Mouse (Mus musculus) heart, embryonic 10.5 days (tissue): ENCODE data around the gene Ifna13. TPM values are rescaled to one million over a fixed set of nuclear protein-coding genes. Genes with fewer than 3 reads are reported as not detected.

ENCODE experiments used
- DNase-seq: peaks from one replicate; pipeline ENCODE4 v3.0.0-alpha.2; 2017; ENCODE audit warnings: low spot score
- H3K27ac ChIP-seq: fragments of 300-500 bp; sonication (generic); 2 replicates; pipeline ENCODE4 v1.5.1; 2016; ENCODE audit warnings: mild to moderate bottlenecking
- H3K27me3 ChIP-seq: fragments of 300-500 bp; sonication (generic); 2 replicates; pipeline ENCODE4 v1.6.1; 2016; ENCODE audit warnings: mild to moderate bottlenecking; ENCODE audit not compliant: poor library complexity, insufficient read depth, severe bottlenecking
- H3K36me3 ChIP-seq: fragments of 300-500 bp; sonication (generic); 2 replicates; pipeline ENCODE4 v1.6.1; 2016; ENCODE audit warnings: mild to moderate bottlenecking, moderate library complexity
- H3K4me1 ChIP-seq: fragments of 300-500 bp; sonication (generic); 2 replicates; pipeline ENCODE4 v1.6.1; 2016; ENCODE audit warnings: mild to moderate bottlenecking
- H3K4me3 ChIP-seq: fragments of 300-500 bp; sonication (generic); 2 replicates; pipeline ENCODE4 v1.5.1; 2016; ENCODE audit warnings: mild to moderate bottlenecking, moderate library complexity
- H3K9me3 ChIP-seq: fragments of 300-500 bp; sonication (generic); 2 replicates; pipeline ENCODE4 v1.6.1; 2016; ENCODE audit warnings: mild to moderate bottlenecking, moderate library complexity
- WGBS: fragments of 180-500 bp; shearing (Covaris S2); methylation state at CpG from one replicate; pipeline ENCODE4 v1.1.7; 2016; 5-methylcytosine and 5-hydroxymethylcytosine counted together
- polyA plus RNA-seq: library from polyadenylated mRNA; unstranded; fragments of >200 nt; fragmentation: Nextera tagmentation; extraction: Ambion mirVana; gene quantifications from 2 replicates; pipeline ENCODE4 v1.2.1, GENCODE M21; 2016

Ifna13 gene
- not detected in 2 replicates for polyA plus RNA-seq

- 62% methylated on average over 2 of the region's 2 CpGs for WGBS
- Histone ChIP-seq H3K27ac (no peak within 1 kb of the TSS), H3K4me3 (no peak within 1 kb of the TSS), H3K27me3 (no peaks in the 10 kb centered on the region), H3K4me1 (no peaks in the 10 kb centered on the region), H3K36me3 (no peaks in the 10 kb centered on the region), H3K9me3 (no peaks in the 10 kb centered on the region)
- DNase-seq: no peak
These were observed at the start of gene Ifna13 for GRCm38 (mm10) chr4:88644359-88644758. Gene Ifna13 (minus strand): TSS chr4:88644459.

GRCm38 (mm10) chr4:88693392-88693791 lies 49.1 kb upstream of the Ifna13 start:
- Histone ChIP-seq H3K9me3 (no peaks in the 10 kb centered on the region), H3K4me3 (no peak overlapping the region), H3K4me1 (no peaks in the 10 kb centered on the region), H3K27ac (no peak overlapping the region), H3K36me3 (no peaks in the 10 kb centered on the region), H3K27me3 (no peaks in the 10 kb centered on the region)
- WGBS: 78% methylated on average over 2 of the region's 2 CpGs
- no peak for DNase-seq

- no peaks in the 10 kb centered on the region for H3K9me3 ChIP-seq
- WGBS: 77% methylated on average over 1 of the region's 1 CpGs
- no peak for DNase-seq
These were observed 48.3 kb upstream of the Ifna13 start for GRCm38 (mm10) chr4:88692537-88692936.

GRCm38 (mm10) chr4:88691259-88691658 lies 47.0 kb upstream of the Ifna13 start, which contains the start of gene Ifnab:
Gene Ifnab (minus strand): TSS chr4:88691359.
- Histone ChIP-seq H3K27me3 (no peaks in the 10 kb centered on the region), H3K4me3 (no peak within 1 kb of the TSS), H3K27ac (no peak within 1 kb of the TSS), H3K4me1 (no peaks in the 10 kb centered on the region), H3K36me3 (no peaks in the 10 kb centered on the region), H3K9me3 (no peaks in the 10 kb centered on the region)
- DNase-seq: no peak
- 64% methylated on average over 2 of the region's 2 CpGs for WGBS

More at GRCm38 (mm10) chr4:88692537-88692936, 48.3 kb upstream of the Ifna13 start:
- Histone ChIP-seq H3K36me3 (no peaks in the 10 kb centered on the region), H3K4me3 (no peak overlapping the region), H3K27ac (no peak overlapping the region), H3K4me1 (no peaks in the 10 kb centered on the region), H3K27me3 (no peaks in the 10 kb centered on the region)

- no peaks in the 10 kb centered on the region for H3K9me3 ChIP-seq
- H3K27me3 ChIP-seq: no peaks in the 10 kb centered on the region
- H3K27ac ChIP-seq: no peak within 1 kb of the TSS
- WGBS: 85% methylated on average over 1 of the region's 1 CpGs
- no peak for DNase-seq
- no peak within 1 kb of the TSS for H3K4me3 ChIP-seq
- no peaks in the 10 kb centered on the region for H3K4me1 ChIP-seq
- H3K36me3 ChIP-seq: no peaks in the 10 kb centered on the region
These were observed 39.6 kb upstream of the Ifna13 start, which contains the start of gene Ifna2 for GRCm38 (mm10) chr4:88683812-88684211. Gene Ifna2 (minus strand): TSS chr4:88683912.

- Histone ChIP-seq H3K36me3 (no peaks in the 10 kb centered on the region), H3K4me1 (no peaks in the 10 kb centered on the region), H3K27ac (no peak overlapping the region), H3K9me3 (no peaks in the 10 kb centered on the region), H3K4me3 (no peak overlapping the region), H3K27me3 (no peaks in the 10 kb centered on the region)
- WGBS: 76% methylated on average over 3 of the region's 3 CpGs
- no peak for DNase-seq
These were observed 37.1 kb upstream of the Ifna13 start for GRCm38 (mm10) chr4:88681353-88681752.

- Histone ChIP-seq H3K4me3 (no peak overlapping the region), H3K36me3 (no peaks in the 10 kb centered on the region), H3K9me3 (no peaks in the 10 kb centered on the region), H3K27me3 (no peaks in the 10 kb centered on the region), H3K4me1 (no peaks in the 10 kb centered on the region), H3K27ac (no peak overlapping the region)
- DNase-seq: no peak
- 49% methylated on average over 8 of the region's 8 CpGs for whole genome bisulfite sequencing
These were observed 36.1 kb upstream of the Ifna13 start for GRCm38 (mm10) chr4:88680362-88680761.

- Histone ChIP-seq H3K4me3 (no peak within 1 kb of the TSS), H3K27me3 (no peaks in the 10 kb centered on the region), H3K36me3 (no peaks in the 10 kb centered on the region), H3K4me1 (no peaks in the 10 kb centered on the region), H3K9me3 (no peaks in the 10 kb centered on the region), H3K27ac (no peak within 1 kb of the TSS)
- no peak for DNase-seq
- WGBS: 86% methylated on average over 1 of the region's 1 CpGs
These were observed 32.6 kb upstream of the Ifna13 start, which contains the start of gene Ifna16 for GRCm38 (mm10) chr4:88676824-88677223. Gene Ifna16 (minus strand): TSS chr4:88676924.

GRCm38 (mm10) chr4:88655461-88655860 lies 11.2 kb upstream of the Ifna13 start:
- no peak overlapping the region for H3K4me3 ChIP-seq
- H3K4me1 ChIP-seq: no peaks in the 10 kb centered on the region
- no peaks in the 10 kb centered on the region for H3K9me3 ChIP-seq
- no peaks in the 10 kb centered on the region for H3K27me3 ChIP-seq
- WGBS: 38% methylated on average over 1 of the region's 1 CpGs
- no peaks in the 10 kb centered on the region for H3K36me3 ChIP-seq
- H3K27ac ChIP-seq: no peak overlapping the region
- no peak for DNase-seq

- no peaks in the 10 kb centered on the region for H3K9me3 ChIP-seq
- no peak for DNase-seq
- H3K27me3 ChIP-seq: no peaks in the 10 kb centered on the region
- 84% methylated on average over 3 of the region's 3 CpGs for WGBS
- H3K36me3 ChIP-seq: no peaks in the 10 kb centered on the region
- no peak overlapping the region for H3K27ac ChIP-seq
- H3K4me1 ChIP-seq: no peaks in the 10 kb centered on the region
- no peak overlapping the region for H3K4me3 ChIP-seq
These were observed 9.4 kb upstream of the Ifna13 start for GRCm38 (mm10) chr4:88653644-88654043.

GRCm38 (mm10) chr4:88642526-88642925 lies 1.7 kb downstream of the Ifna13 start:
- Histone ChIP-seq H3K27me3 (no peaks in the 10 kb centered on the region), H3K4me1 (no peaks in the 10 kb centered on the region), H3K4me3 (no peak overlapping the region), H3K27ac (no peak overlapping the region), H3K36me3 (no peaks in the 10 kb centered on the region), H3K9me3 (no peaks in the 10 kb centered on the region)
- WGBS: 45% methylated on average over 2 of the region's 2 CpGs
- no peak for DNase-seq

- Histone ChIP-seq H3K36me3 (no peaks in the 10 kb centered on the region), H3K4me1 (no peaks in the 10 kb centered on the region), H3K9me3 (no peaks in the 10 kb centered on the region), H3K27me3 (no peaks in the 10 kb centered on the region), H3K27ac (no peak overlapping the region), H3K4me3 (peak overlapping the region; percentile 53)
- peak; percentile 93 for DNase-seq
- WGBS: 22% methylated on average over 11 of the region's 11 CpGs
These were observed 3.0 kb downstream of the Ifna13 start for GRCm38 (mm10) chr4:88641077-88641831.

GRCm38 (mm10) chr4:88640704-88641076 lies 3.6 kb downstream of the Ifna13 start:
- no peak for DNase-seq
- H3K27me3 ChIP-seq: no peaks in the 10 kb centered on the region
- H3K36me3 ChIP-seq: no peaks in the 10 kb centered on the region
- H3K4me3 ChIP-seq: peak overlapping the region; percentile 53
- H3K9me3 ChIP-seq: no peaks in the 10 kb centered on the region
- H3K4me1 ChIP-seq: no peaks in the 10 kb centered on the region
- 70% methylated on average over 8 of the region's 8 CpGs for WGBS
- no peak overlapping the region for H3K27ac ChIP-seq
